Mouse (Mus musculus) left cerebral cortex, adult 8-10 months (tissue): Measurements from ENCODE around the gene Tarbp2. TPM values are rescaled to one million over a fixed set of nuclear protein-coding genes. Genes with fewer than 3 reads are reported as not detected.

ENCODE experiments used
- DNase-seq, 2 experiments: peaks; one replicate each; pipeline ENCODE4 v3.0.0; 2022; ENCODE audit warnings: low spot score in 2 of 2
- total RNA-seq, 4 experiments: library from RNA; stranded (reverse); gene quantifications; 2 replicates each; pipeline ENCODE4 v1.2.4; 2022

The Tarbp2 gene
- total RNA-seq, 4 experiments from 2014 or later = 30.3 to 37.4 (median 35.2) TPM

- DNase-seq = peak in 1 of 2 experiments; percentile 63
Measured at GRCm38 (mm10) chr15:102524892-102525485, 7.0 kb downstream of the Tarbp2 start, which contains the start of gene Npff. Gene Npff (minus strand): TSS chr15:102524942.

- DNase-seq = no peak
Measured at GRCm38 (mm10) chr15:102526111-102527002, 8.4 kb downstream of the Tarbp2 start.

- no peak for DNase-seq
Measured at GRCm38 (mm10) chr15:102527936-102528335, 9.9 kb downstream of the Tarbp2 start.

- no peak for DNase-seq
Measured at GRCm38 (mm10) chr15:102528396-102528795, 10.4 kb downstream of the Tarbp2 start.

- DNase-seq = no peak
Measured at GRCm38 (mm10) chr15:102530566-102530965, 12.6 kb downstream of the Tarbp2 start.

- no peak for DNase-seq
Measured at GRCm38 (mm10) chr15:102531586-102531985, 13.6 kb downstream of the Tarbp2 start.

- DNase-seq = no peak
Measured at GRCm38 (mm10) chr15:102532106-102532900, 14.3 kb downstream of the Tarbp2 start.

- DNase-seq = no peak
Measured at GRCm38 (mm10) chr15:102533926-102534325, 15.9 kb downstream of the Tarbp2 start.

GRCm38 (mm10) chr15:102544801-102545200, 26.8 kb downstream of the Tarbp2 start:
- no peak for DNase-seq

GRCm38 (mm10) chr15:102546246-102546645, 28.3 kb downstream of the Tarbp2 start:
- no peak for DNase-seq

- DNase-seq = peak; percentile 54 to 91
Measured at GRCm38 (mm10) chr15:102546677-102547427, 28.9 kb downstream of the Tarbp2 start.

GRCm38 (mm10) chr15:102547478-102547877, 29.5 kb downstream of the Tarbp2 start:
- no peak for DNase-seq

- DNase-seq = no peak
Measured at GRCm38 (mm10) chr15:102552599-102552998, 34.6 kb downstream of the Tarbp2 start.

GRCm38 (mm10) chr15:102555581-102555980, 37.6 kb downstream of the Tarbp2 start:
- no peak for DNase-seq

GRCm38 (mm10) chr15:102557580-102557979, 39.6 kb downstream of the Tarbp2 start:
- DNase-seq = no peak

- DNase-seq = no peak
Measured at GRCm38 (mm10) chr15:102562491-102562890, 44.5 kb downstream of the Tarbp2 start.

- DNase-seq = no peak
Measured at GRCm38 (mm10) chr15:102563061-102563460, 45.1 kb downstream of the Tarbp2 start.

- no peak for DNase-seq
Measured at GRCm38 (mm10) chr15:102563681-102564080, 45.7 kb downstream of the Tarbp2 start.

GRCm38 (mm10) chr15:102567849-102568248, 49.9 kb downstream of the Tarbp2 start:
- no peak for DNase-seq

- DNase-seq = no peak
Measured at GRCm38 (mm10) chr15:102572081-102572480, 54.1 kb downstream of the Tarbp2 start.
